16 mouse cellular contexts compared by ENCODE assay signal in genomic region chr9:14385665-14386064, GRCm38 (mm10).
"Had no signal": no experiment of that assay in that cellular context is flagged by ENCODE, and none has a peak within 500 bp of the region (broad histone marks: within the 10 kb centered on the region; RNA-seq: fewer than 3 reads in every experiment).

No protein-coding gene starts in this region.

- H3K9me3 ChIP-seq: limb, embryonic 12.5 days; midbrain, embryonic 10.5 days; neural tube, embryonic 15.5 days; stomach, embryonic 15.5 days had no signal

- H3K36me3 ChIP-seq: limb, embryonic 12.5 days; midbrain, embryonic 10.5 days; neural tube, embryonic 15.5 days; stomach, embryonic 15.5 days had no signal

- H3K4me3 ChIP-seq: limb, embryonic 12.5 days; midbrain, embryonic 10.5 days; myocyte; neural tube, embryonic 15.5 days; stomach, embryonic 15.5 days had no signal

- H3K27ac ChIP-seq: limb, embryonic 12.5 days; midbrain, embryonic 10.5 days; neural tube, embryonic 15.5 days; stomach, embryonic 15.5 days had no signal

- H3K4me2 ChIP-seq: limb, embryonic 12.5 days; lung, embryonic 14.5 days; neural tube, embryonic 15.5 days; stomach, embryonic 15.5 days had no signal

- H3K9ac ChIP-seq: limb, embryonic 12.5 days; lung, embryonic 14.5 days; neural tube, embryonic 15.5 days; stomach, embryonic 15.5 days had no signal

- DNase-seq: kidney, adult 2 months; kidney, postnatal 25 days; layer of hippocampus, adult 9-11 months; layer of hippocampus, postnatal 36 days; lung, embryonic 14.5 days; lung, postnatal 10 days; lung, postnatal 4 days; midbrain, embryonic 14.5 days; right cerebral cortex, adult 18-20 months; right cerebral cortex, postnatal 25 days; thymus, postnatal 4 days had no signal

- H3K27me3 ChIP-seq: limb, embryonic 12.5 days; neural tube, embryonic 15.5 days; stomach, embryonic 15.5 days had no signal
